Mouse (Mus musculus) forebrain, embryonic 12.5 days (tissue): ENCODE measurements at regions not wholly inside any gene's neighbourhood (a gene's known extent, or its start where the extent isn't known, plus 50 kb on each side); places are given as distances from the start of the nearest gene placed in this dataset.
A peak's percentile ranks its signal among the peaks of the same experiment; 100 is the strongest.

Experiments used
- ATAC-seq: fragments of 200-750 bp; cut with Nextera tagmentation; 2 replicates; pipeline ENCODE4 v1.8.0; 2017; ENCODE audit warnings: moderate TSS enrichment; ENCODE audit not compliant: low FRiP score
- H3K27ac ChIP-seq: fragments of 300-500 bp; sonication (generic); 2 replicates; pipeline ENCODE4 v1.5.1; 2016; ENCODE audit warnings: mild to moderate bottlenecking
- H3K27me3 ChIP-seq: fragments of 300-500 bp; sonication (generic); 2 replicates; pipeline ENCODE4 v1.6.1; 2016; ENCODE audit warnings: mild to moderate bottlenecking
- H3K36me3 ChIP-seq: fragments of 300-500 bp; sonication (generic); replicated peaks from 2 replicates; pipeline ENCODE4 v1.6.1; 2016; ENCODE audit warnings: mild to moderate bottlenecking
- H3K4me1 ChIP-seq: fragments of 300-500 bp; sonication (generic); 2 replicates; pipeline ENCODE4 v1.6.1; 2016
- H3K4me2 ChIP-seq: fragments of 300-500 bp; sonication (generic); 2 replicates; pipeline ENCODE4 v1.6.1; 2016; ENCODE audit warnings: mild to moderate bottlenecking, moderate library complexity
- H3K4me3 ChIP-seq: fragments of 300-500 bp; sonication (generic); replicated peaks from 2 replicates; pipeline ENCODE4 v1.5.1; 2016; ENCODE audit warnings: mild to moderate bottlenecking
- H3K9ac ChIP-seq: fragments of 300-500 bp; sonication (generic); 2 replicates; pipeline ENCODE4 v1.6.1; 2016; ENCODE audit warnings: mild to moderate bottlenecking
- H3K9me3 ChIP-seq: fragments of 300-500 bp; sonication (generic); 2 replicates; pipeline ENCODE4 v1.6.1; 2016
- WGBS: fragments of 180-500 bp; shearing (Covaris S2); methylation state at CpG from one replicate; pipeline ENCODE4 v1.1.7; 2016; 5-methylcytosine and 5-hydroxymethylcytosine counted together

DNA sequence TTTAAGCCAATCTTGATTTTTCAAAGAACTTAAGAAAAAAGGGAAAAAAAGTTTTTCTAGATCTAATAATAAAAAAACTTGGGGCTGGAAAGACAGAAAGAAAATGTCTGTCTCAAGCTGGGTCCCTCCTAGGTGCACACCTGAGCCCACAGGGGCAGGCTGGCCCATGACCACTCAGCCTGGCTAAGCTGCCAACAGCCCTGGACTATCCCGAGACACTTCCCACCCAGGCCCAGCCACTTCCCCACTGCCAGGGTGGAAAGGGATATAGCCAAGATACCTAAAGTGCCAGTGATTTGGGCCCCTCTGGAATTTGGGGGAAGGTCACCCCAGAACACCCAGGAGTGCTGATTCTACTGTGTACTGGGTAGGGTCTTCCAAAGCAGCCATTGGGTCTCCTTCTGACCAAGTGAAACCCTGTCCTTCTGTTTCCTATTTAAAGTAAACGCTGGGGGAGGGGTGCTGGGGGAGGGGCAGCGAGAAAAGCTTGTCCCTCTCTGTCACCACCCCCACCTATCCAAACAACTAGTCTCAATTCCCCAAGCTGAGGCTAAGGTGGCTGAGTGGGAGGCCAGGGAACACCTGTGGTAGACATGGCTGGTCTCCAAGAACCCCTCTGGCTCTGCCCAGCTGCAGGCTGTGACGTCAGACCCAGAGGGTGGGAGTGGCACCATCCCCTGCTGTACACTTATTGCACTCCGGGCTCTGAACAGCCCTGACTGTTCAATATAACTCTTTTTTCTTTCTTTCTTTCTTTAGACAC lies 62.6 kb downstream of the Mcfd2 start:
- Histone ChIP-seq H3K36me3 (no peaks in the 10 kb centered on the region), H3K27me3 (no peaks in the 10 kb centered on the region), H3K4me2 (no peak overlapping the region), H3K27ac (no peak overlapping the region), H3K9ac (no peak overlapping the region), H3K9me3 (no peaks in the 10 kb centered on the region), H3K4me1 (peaks cover 14% of the 10 kb centered on the region), H3K4me3 (no peak overlapping the region)
- ATAC-seq, result no peak
- WGBS, result 41% methylated on average over 5 of the region's 5 CpGs

DNA sequence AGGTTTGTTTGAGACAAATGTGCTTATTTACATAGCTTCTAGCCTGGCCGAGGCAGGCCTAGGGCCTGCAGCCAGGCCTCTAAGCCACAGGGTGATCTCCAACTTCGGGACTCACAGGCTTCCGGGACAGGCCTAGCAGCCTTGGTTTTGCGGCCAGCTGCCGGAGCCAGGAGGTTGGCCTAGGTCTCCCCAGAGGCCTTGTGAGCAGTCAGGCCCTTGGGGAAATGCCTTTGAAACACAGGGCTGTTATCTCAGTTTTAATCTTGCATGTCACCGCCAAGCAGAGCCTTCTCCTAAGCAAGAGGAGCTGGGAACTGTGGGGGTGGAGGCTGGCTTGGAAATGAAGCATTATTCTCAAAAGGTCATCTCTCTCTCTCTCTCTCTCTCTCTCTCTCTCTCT lies 63.2 kb downstream of the Mcfd2 start:
- no peak overlapping the region for H3K27ac ChIP-seq

DNA sequence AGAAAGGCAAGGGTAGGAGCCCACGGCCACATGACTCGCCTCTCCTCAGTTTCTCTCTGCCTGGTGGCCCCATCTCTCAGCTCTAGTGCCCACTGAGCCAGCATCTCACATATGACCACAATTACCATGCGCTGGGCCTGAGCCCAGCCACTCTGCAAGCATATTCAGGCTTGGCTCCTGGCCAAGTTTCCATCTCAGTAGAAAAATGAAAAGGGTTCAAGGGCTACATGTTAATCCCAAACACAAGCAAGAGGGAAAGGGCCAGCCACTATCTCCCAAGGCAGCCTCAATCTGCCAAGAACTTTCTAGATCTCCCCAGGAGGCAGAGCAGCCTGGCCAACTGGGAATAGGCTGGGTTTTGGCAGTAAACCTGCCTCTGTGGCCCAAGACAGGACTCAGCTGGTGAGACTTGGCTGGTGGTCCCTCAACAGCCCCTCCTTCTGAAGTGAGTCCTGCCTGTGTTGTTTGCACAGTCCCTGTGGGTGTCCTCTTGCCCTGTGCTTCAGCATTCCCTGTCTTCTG lies 65.0 kb downstream of the Mcfd2 start:
- Histone ChIP-seq H3K4me2 (no peak overlapping the region), H3K4me1 (peaks cover 14% of the 10 kb centered on the region), H3K27ac (peak overlapping the region; percentile 36; the same call in 1 of the 2 replicates), H3K4me3 (no peak overlapping the region), H3K9me3 (no peaks in the 10 kb centered on the region), H3K9ac (no peak overlapping the region), H3K36me3 (no peaks in the 10 kb centered on the region), H3K27me3 (no peaks in the 10 kb centered on the region)
- no peak for ATAC-seq
- WGBS, result 70% methylated on average over 3 of the region's 3 CpGs

More for the DNA sequence above, 63.2 kb downstream of the Mcfd2 start:
- Histone ChIP-seq H3K36me3 (no peaks in the 10 kb centered on the region), H3K4me1 (peaks cover 14% of the 10 kb centered on the region), H3K27me3 (no peaks in the 10 kb centered on the region), H3K9ac (no peak overlapping the region), H3K4me2 (no peak overlapping the region), H3K4me3 (no peak overlapping the region), H3K9me3 (no peaks in the 10 kb centered on the region)
- WGBS, result 58% methylated on average over 6 of the region's 6 CpGs
- no peak for ATAC-seq

DNA sequence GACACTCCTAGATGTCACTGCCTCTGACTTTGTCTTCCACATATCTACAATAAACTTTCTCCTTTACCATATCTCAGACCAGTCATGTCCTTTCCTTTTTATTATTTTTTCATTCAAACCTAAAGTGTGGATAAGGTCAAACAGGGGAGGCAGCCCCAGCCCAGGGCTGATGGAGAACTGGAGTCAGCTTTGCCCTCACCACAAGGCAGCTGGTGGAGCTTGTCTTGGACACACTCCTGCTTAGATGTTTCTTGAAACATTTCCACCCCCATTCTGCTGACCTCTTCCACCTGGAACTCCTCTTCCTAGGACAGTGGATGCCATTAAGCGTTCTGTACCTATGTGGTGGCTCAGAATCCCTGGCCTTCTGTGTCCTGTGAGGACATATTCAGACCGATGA lies 65.6 kb downstream of the Mcfd2 start:
- WGBS, result 86% methylated on average over 2 of the region's 2 CpGs
- no peak overlapping the region for H3K27ac ChIP-seq

DNA sequence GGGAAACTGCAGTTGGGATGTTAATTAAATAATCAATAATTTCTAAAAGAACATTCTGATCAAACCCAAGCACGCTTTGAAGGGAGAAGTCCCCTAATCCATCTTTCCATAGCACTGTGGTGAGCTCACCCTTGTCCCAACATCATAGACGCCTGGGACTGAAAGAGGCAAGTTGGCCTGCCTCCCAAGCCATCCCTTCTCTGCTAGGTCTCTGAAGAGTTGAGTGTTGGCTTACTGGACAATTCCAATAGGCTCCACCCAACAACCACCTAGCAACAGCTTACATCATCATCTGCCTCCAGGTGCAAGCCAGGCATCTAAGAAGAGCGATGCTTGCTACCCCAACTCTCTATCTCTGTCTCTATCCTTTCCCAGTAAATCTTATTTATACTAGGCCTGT lies 66.6 kb downstream of the Mcfd2 start:
- WGBS, result 79% methylated on average over 3 of the region's 3 CpGs
- H3K4me2 ChIP-seq, result no peak overlapping the region
- H3K4me1 ChIP-seq, result peaks cover 14% of the 10 kb centered on the region
- H3K27me3 ChIP-seq, result no peaks in the 10 kb centered on the region
- H3K27ac ChIP-seq, result no peak overlapping the region
- no peaks in the 10 kb centered on the region for H3K36me3 ChIP-seq
- no peaks in the 10 kb centered on the region for H3K9me3 ChIP-seq
- no peak overlapping the region for H3K4me3 ChIP-seq
- no peak for ATAC-seq
- no peak overlapping the region for H3K9ac ChIP-seq

More for the DNA sequence above, 65.6 kb downstream of the Mcfd2 start:
- Histone ChIP-seq H3K36me3 (no peaks in the 10 kb centered on the region), H3K4me3 (no peak overlapping the region), H3K9me3 (no peaks in the 10 kb centered on the region), H3K4me1 (peaks cover 14% of the 10 kb centered on the region), H3K9ac (no peak overlapping the region), H3K4me2 (no peak overlapping the region), H3K27me3 (no peaks in the 10 kb centered on the region)
- ATAC-seq, result no peak

DNA sequence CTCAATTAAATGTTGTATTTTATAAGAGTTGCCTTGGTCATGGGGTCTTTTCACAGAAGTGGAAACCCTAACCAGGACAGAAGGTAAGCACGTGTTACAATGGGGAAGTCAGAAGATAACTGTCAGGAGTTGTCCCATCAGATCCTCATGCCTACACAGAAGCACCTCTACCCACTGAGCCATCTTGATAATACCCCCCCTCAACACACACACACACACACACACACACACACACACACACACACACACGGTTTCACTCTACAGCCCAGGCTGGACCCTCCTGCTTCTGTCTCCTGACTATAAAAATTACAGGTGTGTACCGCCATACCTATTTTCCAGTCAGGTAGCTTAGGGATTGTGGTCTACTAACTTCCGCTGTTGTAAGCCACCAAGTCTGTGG lies 68.3 kb downstream of the Mcfd2 start:
- Histone ChIP-seq H3K36me3 (no peaks in the 10 kb centered on the region), H3K4me1 (peaks cover 13% of the 10 kb centered on the region), H3K27ac (no peak overlapping the region), H3K9me3 (no peaks in the 10 kb centered on the region), H3K9ac (no peak overlapping the region), H3K27me3 (no peaks in the 10 kb centered on the region), H3K4me3 (no peak overlapping the region), H3K4me2 (no peak overlapping the region)
- no peak for ATAC-seq
- WGBS, result 96% methylated on average over 4 of the region's 4 CpGs

DNA sequence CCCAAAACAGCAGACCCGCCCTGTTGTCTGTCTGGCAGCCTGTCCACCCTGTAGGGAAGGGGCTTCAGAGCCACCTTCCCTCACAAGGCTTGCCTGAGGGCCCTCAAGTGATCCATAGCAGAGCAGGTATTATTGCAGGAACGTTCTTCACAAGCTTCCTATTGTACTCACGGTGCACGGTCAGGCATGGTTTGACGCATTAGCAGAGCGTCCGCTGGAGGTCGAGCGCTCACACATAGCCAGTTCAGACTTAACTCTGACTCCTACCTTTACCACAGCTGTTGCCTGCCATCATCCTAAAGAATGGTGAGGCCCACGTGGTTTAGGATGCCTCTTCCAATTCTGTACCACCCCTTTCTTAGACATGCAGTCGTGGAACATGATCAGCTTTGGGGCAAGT lies 71.1 kb downstream of the Mcfd2 start:
- ATAC-seq, result no peak
- H3K9ac ChIP-seq, result no peak overlapping the region
- no peaks in the 10 kb centered on the region for H3K27me3 ChIP-seq
- no peaks in the 10 kb centered on the region for H3K9me3 ChIP-seq
- 72% methylated on average over 11 of the region's 11 CpGs for WGBS
- no peak overlapping the region for H3K4me3 ChIP-seq
- H3K4me2 ChIP-seq, result no peak overlapping the region
- H3K27ac ChIP-seq, result no peak overlapping the region
- no peaks in the 10 kb centered on the region for H3K4me1 ChIP-seq
- H3K36me3 ChIP-seq, result no peaks in the 10 kb centered on the region

DNA sequence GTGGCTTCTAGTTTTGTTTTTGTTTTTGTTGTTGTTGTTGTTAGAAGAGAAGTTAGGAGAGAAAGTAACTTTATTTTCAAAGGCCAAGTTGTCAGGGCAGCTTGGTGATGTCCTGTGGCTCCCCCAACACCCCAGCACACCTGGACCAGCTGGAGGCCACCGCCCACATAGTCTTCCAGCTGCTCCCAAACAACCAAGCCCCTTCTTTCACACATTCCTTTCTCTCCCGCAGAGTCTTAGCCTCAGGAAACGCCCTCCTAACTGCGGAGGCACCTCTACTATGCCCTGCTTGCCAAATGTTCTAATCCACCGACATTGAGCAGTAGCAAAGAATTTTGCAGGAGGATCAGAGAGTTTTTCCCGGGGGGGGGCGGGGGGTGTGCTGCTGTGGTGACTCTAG lies 72.3 kb downstream of the Mcfd2 start:
- no peaks in the 10 kb centered on the region for H3K27me3 ChIP-seq
- H3K27ac ChIP-seq, result no peak overlapping the region
- no peak overlapping the region for H3K4me2 ChIP-seq
- no peak overlapping the region for H3K9ac ChIP-seq
- H3K9me3 ChIP-seq, result no peaks in the 10 kb centered on the region
- H3K4me3 ChIP-seq, result no peak overlapping the region
- H3K36me3 ChIP-seq, result no peaks in the 10 kb centered on the region
- no peak for ATAC-seq
- no peaks in the 10 kb centered on the region for H3K4me1 ChIP-seq
- 15% methylated on average over 7 of the region's 7 CpGs for WGBS

DNA sequence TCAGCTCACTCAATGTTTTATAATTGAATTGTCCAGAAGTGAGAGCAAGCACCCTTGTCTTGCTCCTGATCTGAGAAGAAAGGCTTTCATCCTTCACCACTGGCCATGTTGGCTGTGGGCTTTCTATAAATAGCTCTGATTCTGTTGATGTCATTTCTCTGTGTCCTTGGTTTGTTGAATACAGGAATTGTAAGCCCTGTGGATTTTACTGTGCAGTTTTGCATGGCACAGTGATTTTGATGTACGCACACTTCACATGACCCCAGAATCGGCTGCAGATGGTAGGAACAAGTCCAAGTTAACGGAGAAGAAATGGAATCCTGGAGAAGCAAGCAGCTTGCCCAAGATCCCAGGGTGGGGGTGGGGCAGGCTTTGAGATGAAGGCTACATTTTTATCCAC lies 76.1 kb downstream of the Mcfd2 start:
- no peaks in the 10 kb centered on the region for H3K36me3 ChIP-seq
- no peaks in the 10 kb centered on the region for H3K27me3 ChIP-seq
- H3K4me2 ChIP-seq, result no peak overlapping the region
- H3K9ac ChIP-seq, result no peak overlapping the region
- ATAC-seq, result no peak
- 84% methylated on average over 3 of the region's 3 CpGs for WGBS
- H3K4me3 ChIP-seq, result no peak overlapping the region
- H3K27ac ChIP-seq, result no peak overlapping the region
- H3K9me3 ChIP-seq, result no peaks in the 10 kb centered on the region
- peaks cover 17% of the 10 kb centered on the region; the same call in 1 of the 2 replicates for H3K4me1 ChIP-seq
